Comparison of ENCODE assay signal across 12 mouse cellular contexts in the genomic region with DNA sequence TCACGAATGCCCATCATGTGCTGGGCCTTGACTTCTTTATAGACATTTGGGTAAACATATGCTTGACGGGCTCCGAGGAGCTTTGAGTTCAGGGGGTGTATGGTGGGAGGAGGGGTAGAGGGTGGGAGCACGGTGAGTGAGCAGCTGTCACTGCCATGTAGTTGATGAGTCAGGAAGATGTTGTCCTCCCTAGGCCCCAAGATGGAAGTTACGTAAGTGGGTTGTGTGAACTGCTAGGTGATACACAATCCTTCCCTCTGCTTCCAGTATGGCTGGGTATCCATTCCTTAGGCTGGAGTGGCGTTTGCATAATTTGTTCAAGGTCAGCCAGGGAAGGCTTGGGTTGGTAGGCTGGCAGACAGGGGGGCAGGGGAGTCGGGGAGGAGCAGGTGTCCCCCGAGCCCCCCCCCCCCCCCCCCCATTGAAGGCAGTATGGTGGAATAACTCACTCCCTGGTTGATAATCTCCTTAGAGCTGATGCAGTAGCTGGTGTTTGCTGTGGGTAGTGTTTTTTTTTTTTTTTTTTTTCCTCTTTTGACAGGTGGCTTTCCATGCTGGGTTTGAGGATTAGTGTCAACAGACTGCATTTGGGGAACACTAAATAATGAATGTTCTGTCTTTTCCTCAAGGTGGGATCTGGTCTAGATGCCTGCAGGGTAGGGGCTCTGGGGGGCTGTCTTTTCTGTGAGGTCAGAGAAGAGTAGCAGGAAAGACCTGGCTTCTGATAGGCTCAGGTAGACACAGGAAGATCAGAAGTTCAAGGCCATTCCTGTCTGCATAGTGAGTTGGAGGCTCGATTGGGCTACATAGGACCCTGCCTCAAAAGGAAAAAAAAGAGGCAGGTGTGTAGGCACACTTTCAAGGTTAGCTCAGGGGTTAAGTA. TPM values are rescaled to one million over a fixed set of nuclear protein-coding genes. Genes with fewer than 3 reads are reported as not detected.
DNase-seq lines count a peak whose midpoint lies in the region; ATAC-seq and TF ChIP-seq lines count a peak whose summit lies in the region.
"Had no signal": no experiment of that assay in that cellular context is flagged by ENCODE, and none has a peak within 500 bp of the region (broad histone marks: within the 10 kb centered on the region; RNA-seq: fewer than 3 reads in every experiment).

No protein-coding gene starts in this region.

- TF ChIP-seq EP300 in CH12.LX (IDR thresholded peaks at IDR 0.05; ENCODE audit: low read length): no peak

- no peaks in the 10 kb centered on the region for H3K9me3 ChIP-seq in kidney, embryonic 14.5 days (ENCODE audit: control insufficient read depth, low read length)
- H3K9me3 ChIP-seq in CH12.LX (replicated peaks; ENCODE audit: low read length): no peaks in the 10 kb centered on the region
- no peaks in the 10 kb centered on the region for H3K9me3 ChIP-seq in embryonic facial prominence, embryonic 15.5 days (replicated peaks)
- H3K9me3 ChIP-seq: forebrain, embryonic 13.5 days; lung, embryonic 15.5 days; midbrain, embryonic 10.5 days had no signal

- in situ Hi-C loops in CH12.LX (cut with MboI; ENCODE audit: low pct_ligation_motif_present, low pct_unique_long_range_greater_than_20kb, low sequenced_read_pairs): no loop called here

- no peak for TF ChIP-seq POLR2A in kidney, adult 2 months (IDR thresholded peaks at IDR 0.05; ENCODE audit: low read depth, low read length)
- TF ChIP-seq POLR2A in CH12.LX (IDR thresholded peaks at IDR 0.05; ENCODE audit: low read depth, low read length): no peak

- no peak for ATAC-seq in kidney, embryonic 14.5 days (ENCODE audit: low FRiP score, low TSS enrichment)
- no peak for ATAC-seq in embryonic facial prominence, embryonic 15.5 days (ENCODE audit: insufficient number of reproducible peaks, low FRiP score, low TSS enrichment, low read depth)

- no peaks in the 10 kb centered on the region for H3K36me3 ChIP-seq in kidney, adult 2 months (ENCODE audit: control insufficient read depth, insufficient read depth, low read length)
- H3K36me3 ChIP-seq in kidney, embryonic 14.5 days (ENCODE audit: control insufficient read depth, insufficient read depth, low read length): peaks cover 4% of the 10 kb centered on the region
- peaks cover 0 to 52% of the 10 kb centered on the region in 2 experiments for H3K36me3 ChIP-seq in CH12.LX (replicated peaks in 1 of 2; ENCODE audit: control insufficient read depth in 1 of 2, insufficient read depth in 1 of 2, low read length in 1 of 2)
- 0 out of 2 replicates have a peak, but pooled peaks cover 4% of the 10 kb centered on the region for H3K36me3 ChIP-seq in embryonic facial prominence, embryonic 15.5 days

- H3K27me3 ChIP-seq in kidney, adult 2 months (replicated peaks; ENCODE audit: control insufficient read depth, insufficient read depth, low read length): no peaks in the 10 kb centered on the region
- H3K27me3 ChIP-seq in kidney, embryonic 14.5 days (ENCODE audit: control insufficient read depth, insufficient read depth, low read length): no peaks in the 10 kb centered on the region
- no peaks in the 10 kb centered on the region for H3K27me3 ChIP-seq in CH12.LX (replicated peaks)
- H3K27me3 ChIP-seq in embryonic facial prominence, embryonic 15.5 days: no peaks in the 10 kb centered on the region
- H3K27me3 ChIP-seq: forebrain, embryonic 13.5 days; lung, embryonic 15.5 days had no signal

- no peak overlapping the region for H3K9ac ChIP-seq in kidney, embryonic 14.5 days (ENCODE audit: low read depth, low read length)
- no peak overlapping the region for H3K9ac ChIP-seq in CH12.LX (ENCODE audit: insufficient read depth, low read depth)
- no peak overlapping the region for H3K9ac ChIP-seq in embryonic facial prominence, embryonic 15.5 days
- H3K9ac ChIP-seq: forebrain, embryonic 13.5 days; lung, embryonic 15.5 days had no signal

- no peak for TF ChIP-seq CTCF in kidney, adult 2 months (conservative IDR thresholded peaks at IDR 0.05; ENCODE audit: insufficient read depth, insufficient read length, low read depth, low read length)
- no peak for TF ChIP-seq CTCF in CH12.LX (conservative IDR thresholded peaks at IDR 0.05 in 1 of 2, IDR thresholded peaks at IDR 0.05 in 1 of 2; ENCODE audit: low read depth in 2 of 2, low read length in 2 of 2)

- H3K79me2 ChIP-seq in CH12.LX (replicated peaks; ENCODE audit: control insufficient read depth, extremely low read depth, insufficient read depth, poor library complexity, severe bottlenecking): peaks cover 66% of the 10 kb centered on the region

- TF ChIP-seq RAD21 in CH12.LX (IDR thresholded peaks at IDR 0.05; ENCODE audit: low read depth, low read length): no peak

- H3K4me1 ChIP-seq in kidney, adult 2 months (ENCODE audit: control insufficient read depth, insufficient read depth, low read length): peaks cover 31% of the 10 kb centered on the region
- peaks cover 7% of the 10 kb centered on the region for H3K4me1 ChIP-seq in kidney, embryonic 14.5 days (ENCODE audit: control insufficient read depth, insufficient read depth, low read length)
- peaks cover 11 to 66% of the 10 kb centered on the region in 2 experiments for H3K4me1 ChIP-seq in CH12.LX (ENCODE audit: control insufficient read depth in 1 of 2, insufficient read depth in 2 of 2)
- H3K4me1 ChIP-seq in embryonic facial prominence, embryonic 15.5 days: peaks cover 62% of the 10 kb centered on the region

- no peak overlapping the region for H3K4me3 ChIP-seq in kidney, adult 2 months (ENCODE audit: insufficient read depth, low read depth, low read length)
- no peak overlapping the region for H3K4me3 ChIP-seq in kidney, embryonic 14.5 days (ENCODE audit: low read length)
- H3K4me3 ChIP-seq in CH12.LX (replicated peaks in 1 of 3; ENCODE audit: low read depth in 2 of 3, low read length in 2 of 3, poor library complexity in 1 of 3): no peak overlapping the region
- no peak overlapping the region for H3K4me3 ChIP-seq in embryonic facial prominence, embryonic 15.5 days (replicated peaks)
- H3K4me3 ChIP-seq: forebrain, embryonic 13.5 days; lung, embryonic 15.5 days; midbrain, embryonic 10.5 days had no signal

- 51% methylated on average over 9 of the region's 9 CpGs for WGBS in kidney, adult 2 months
- WGBS in kidney, embryonic 14.5 days: 80% methylated on average over 9 of the region's 9 CpGs
- 75% methylated on average over 9 of the region's 9 CpGs for whole genome bisulfite sequencing in embryonic facial prominence, embryonic 15.5 days

- H3K4me2 ChIP-seq in kidney, embryonic 14.5 days (replicated peaks; ENCODE audit: low read depth, low read length): no peak overlapping the region
- no peak overlapping the region for H3K4me2 ChIP-seq in CH12.LX (ENCODE audit: insufficient read depth, low read depth, poor library complexity, severe bottlenecking)
- no peak overlapping the region for H3K4me2 ChIP-seq in embryonic facial prominence, embryonic 15.5 days (replicated peaks)
- H3K4me2 ChIP-seq: forebrain, embryonic 13.5 days; lung, embryonic 15.5 days had no signal

- dilution Hi-C loops in CH12.LX (cut with MboI; ENCODE audit: extremely low pct_ligation_motif_present, extremely low pct_unique_long_range_greater_than_20kb, low sequenced_read_pairs): no loop called here

- DNase-seq in gastrocnemius, postnatal 25 days: peak; percentile 71
- no peak for DNase-seq in gastrocnemius, postnatal 36 days
- peak; percentile 27 for DNase-seq in kidney, adult 2 months
- DNase-seq in CH12.LX (ENCODE audit: extremely low read depth): no peak
- no peak for DNase-seq in B cell, adult 2 months
- no peak for DNase-seq in layer of hippocampus, adult 8-10 months (ENCODE audit: low spot score in 2 of 2)
- DNase-seq: kidney, adult 18-20 months had no signal

- intact Hi-C loops in gastrocnemius, postnatal 36 days (cut with DNase I): no loop called here

- H3K27ac ChIP-seq in kidney, adult 2 months (ENCODE audit: insufficient read depth, low read depth, low read length): 0 out of 2 replicates have a peak overlapping the region, but pooled peaks have one; percentile 13
- no peak overlapping the region for H3K27ac ChIP-seq in kidney, embryonic 14.5 days (ENCODE audit: low read depth, low read length)
- H3K27ac ChIP-seq in CH12.LX (ENCODE audit: insufficient read depth, low read depth): no peak overlapping the region
- peak overlapping the region; percentile 71 for H3K27ac ChIP-seq in embryonic facial prominence, embryonic 15.5 days (replicated peaks)
- H3K27ac ChIP-seq: midbrain, embryonic 10.5 days had no signal

TF ChIP-seq in CH12.LX, 34 proteins besides CTCF, POLR2A, EP300 and RAD21:
- TF ChIP-seq ZNF384 (IDR thresholded peaks at IDR 0.05; ENCODE audit: low read depth, low read length) (peak; percentile 71), USF2 (conservative IDR thresholded peaks at IDR 0.05; ENCODE audit: low read depth, low read length) (no peak), RCOR1 (conservative IDR thresholded peaks at IDR 0.05; ENCODE audit: low read depth, low read length) (no peak), ZMIZ1 (IDR thresholded peaks at IDR 0.05; ENCODE audit: low read depth, low read length) (no peak)

RNA-seq across cellular contexts. Expression of a gene that starts 8.8 kb away (rescaled TPM):
- total RNA-seq in gastrocnemius, postnatal 25 days (2021): 1,000 to 10,000 TPM; 1,373 to 1,455 TPM
- total RNA-seq in gastrocnemius, postnatal 36 days (2021): 1,000 to 10,000 TPM; 1,307 to 1,453 TPM
- polyA plus RNA-seq in kidney, adult 2 months (2012; rRNA removed): 259 and 341 TPM in 2 replicates
- polyA plus RNA-seq in kidney, embryonic 14.5 days (2014; fragmentation: Nextera tagmentation; extraction: Ambion mirVana): 265 and 284 TPM in 2 replicates
- total RNA-seq in CH12.LX (2012; rRNA removed) (204 TPM in 2 replicates), CH12.LX (2014; rRNA removed) (266 and 289 TPM in 2 replicates)
- polyA plus RNA-seq in CH12.LX (2012; ENCODE audit: insufficient read length, low read depth): 315 and 330 TPM in 2 replicates
- 267 and 268 TPM in 2 replicates for polyA plus RNA-seq in embryonic facial prominence, embryonic 15.5 days (2015; fragmentation: Nextera tagmentation; extraction: Ambion mirVana)
- total RNA-seq in layer of hippocampus, adult 8-10 months (2022): 100 to 1,000 TPM; 508 to 527 (median 523) TPM

RNA-seq across cellular contexts. Expression of a gene that starts 26.7 kb away (rescaled TPM):
- 10 to 100 TPM; 42.4 to 47.6 TPM for total RNA-seq in gastrocnemius, postnatal 25 days (2021)
- total RNA-seq in gastrocnemius, postnatal 36 days (2021): 10 to 100 TPM; 41.4 to 47.0 TPM
- 219 and 245 TPM in 2 replicates for polyA plus RNA-seq in kidney, adult 2 months (2012; rRNA removed)
- polyA plus RNA-seq in kidney, embryonic 14.5 days (2014; fragmentation: Nextera tagmentation; extraction: Ambion mirVana): 139 and 234 TPM in 2 replicates
- total RNA-seq in CH12.LX (2012; rRNA removed) (98.3 and 102 TPM in 2 replicates), CH12.LX (2014; rRNA removed) (153 and 157 TPM in 2 replicates)
- polyA plus RNA-seq in CH12.LX (2012; ENCODE audit: insufficient read length, low read depth): 117 and 128 TPM in 2 replicates
- 201 and 210 TPM in 2 replicates for polyA plus RNA-seq in embryonic facial prominence, embryonic 15.5 days (2015; fragmentation: Nextera tagmentation; extraction: Ambion mirVana)
- total RNA-seq in layer of hippocampus, adult 8-10 months (2022): 10 to 100 TPM; 58.9 to 64.5 (median 63.9) TPM

Comparison
In these comparisons a context has a peak if more than half of its experiments do, and no peak if none do; other contexts are left out.
1. DNase-seq: peak in gastrocnemius, postnatal 25 days (single experiment) and kidney, adult 2 months (single experiment); none in gastrocnemius, postnatal 36 days (0 of 2), CH12.LX (single experiment), B cell, adult 2 months (0 of 2) and layer of hippocampus, adult 8-10 months (0 of 2).
2. H3K27ac ChIP-seq: peak in kidney, adult 2 months (single experiment) and embryonic facial prominence, embryonic 15.5 days (single experiment); none in kidney, embryonic 14.5 days (single experiment) and CH12.LX (single experiment).